Mouse (Mus musculus): ENCODE results near the gene Gm10097.

DNA sequence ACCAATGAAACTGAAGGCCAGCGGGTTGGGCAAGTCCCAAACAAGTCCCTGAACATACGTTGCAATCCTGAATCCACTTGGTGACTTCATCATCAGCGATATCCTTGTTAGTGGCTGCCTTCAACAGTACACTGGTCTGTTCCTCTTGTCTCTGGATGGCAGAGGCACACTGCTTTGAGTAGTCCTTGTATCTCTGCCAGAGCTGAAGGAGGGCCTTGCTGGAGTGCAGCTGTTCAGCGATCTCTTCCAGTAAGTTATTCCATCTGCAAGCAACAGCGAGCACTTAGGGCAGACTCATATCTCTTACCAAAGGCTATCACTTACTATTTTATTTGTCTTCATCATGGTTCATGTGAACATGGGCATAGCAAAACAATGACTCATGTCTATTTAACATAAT lies 41.8 kb downstream of the Gm10097 start:
- TF ChIP-seq USF1 (IDR thresholded peaks at IDR 0.05; ENCODE audit: low read depth) (no peak), E2F4 (IDR thresholded peaks at IDR 0.05; ENCODE audit: insufficient read depth) (no peak), POLR2AphosphoS2 (IDR thresholded peaks at IDR 0.05; ENCODE audit: insufficient read length, low read depth) (no peak), POLR2A (IDR thresholded peaks at IDR 0.05; ENCODE audit: insufficient read length, low read depth) (peak; percentile 26)
